Mouse (Mus musculus) E14TG2a.4 (cell line): ENCODE measurements around the gene Fbxo17.

Source experiments
- H3K27me3 ChIP-seq: 2 replicates; pipeline ENCODE4 v1.6.1; 2014; ENCODE audit warnings: low read length, control low read depth; ENCODE audit not compliant: insufficient read depth
- H3K36me3 ChIP-seq: 2 replicates; pipeline ENCODE4 v1.6.1; 2014; ENCODE audit warnings: low read length, control low read depth; ENCODE audit not compliant: insufficient read depth
- H3K4me1 ChIP-seq: replicated peaks from 2 replicates; pipeline ENCODE4 v1.6.1; 2014; ENCODE audit warnings: low read depth, low read length, control low read depth
- H3K4me3 ChIP-seq: replicated peaks from 2 replicates; pipeline ENCODE4 v1.5.1; 2014; ENCODE audit warnings: mild to moderate bottlenecking, low read length
- H3K9me3 ChIP-seq: 2 replicates; pipeline ENCODE4 v1.6.1; 2014; ENCODE audit warnings: low read length, control low read depth
- CTCF ChIP-seq: conservative IDR thresholded peaks from 2 replicates; pipeline ENCODE4 v1.5.1; 2014; ENCODE audit warnings: low read length
- NANOG ChIP-seq: IDR thresholded peaks from 2 replicates; pipeline ENCODE4 v1.6.1; 2014; ENCODE audit warnings: borderline replicate concordance, low read length, mixed read lengths
- POU5F1 ChIP-seq: IDR thresholded peaks from 2 replicates; pipeline ENCODE4 v1.6.1; 2014; ENCODE audit warnings: low read length, borderline replicate concordance

Fbxo17 gene

GRCm38 (mm10) chr7:28766910-28767309 is 50.3 kb downstream of the Fbxo17 start:
- peaks cover 17% of the 10 kb centered on the region for H3K36me3 ChIP-seq
- no peaks in the 10 kb centered on the region for H3K9me3 ChIP-seq
- TF ChIP-seq POU5F1 (no peak), CTCF (no peak), NANOG (no peak)
- H3K4me3 ChIP-seq = peak overlapping the region; percentile 92
- H3K27me3 ChIP-seq = 0 out of 2 replicates have a peak, but pooled peaks cover 2% of the 10 kb centered on the region
- H3K4me1 ChIP-seq = peaks cover 34% of the 10 kb centered on the region

- peaks cover 31% of the 10 kb centered on the region for H3K4me1 ChIP-seq
- peak within 1 kb of the TSS; percentile 92 for H3K4me3 ChIP-seq
- H3K27me3 ChIP-seq = 0 out of 2 replicates have a peak, but pooled peaks cover 2% of the 10 kb centered on the region
- H3K9me3 ChIP-seq = no peaks in the 10 kb centered on the region
- H3K36me3 ChIP-seq = peaks cover 10% of the 10 kb centered on the region
- TF ChIP-seq POU5F1 (no peak), NANOG (no peak), CTCF (no peak)
These were observed 50.9 kb downstream of the Fbxo17 start, which contains the start of gene Nfkbib for GRCm38 (mm10) chr7:28767462-28767965. Nfkbib (minus strand) TSS chr7:28767512.

- Histone ChIP-seq H3K9me3 (no peaks in the 10 kb centered on the region), H3K27me3 (0 out of 2 replicates have a peak, but pooled peaks cover 2% of the 10 kb centered on the region), H3K4me1 (peaks cover 35% of the 10 kb centered on the region), H3K36me3 (no peaks in the 10 kb centered on the region), H3K4me3 (no peak overlapping the region)
- TF ChIP-seq CTCF (no peak), POU5F1 (no peak), NANOG (no peak)
These were observed 52.9 kb downstream of the Fbxo17 start for GRCm38 (mm10) chr7:28769414-28769958.

GRCm38 (mm10) chr7:28770309-28770708 is 53.7 kb downstream of the Fbxo17 start:
- H3K27me3 ChIP-seq = 0 out of 2 replicates have a peak, but pooled peaks cover 2% of the 10 kb centered on the region
- TF ChIP-seq POU5F1 = no peak
- no peak for TF ChIP-seq NANOG
- TF ChIP-seq CTCF = no peak
- H3K4me3 ChIP-seq = no peak overlapping the region
- H3K4me1 ChIP-seq = peaks cover 27% of the 10 kb centered on the region
- no peaks in the 10 kb centered on the region for H3K36me3 ChIP-seq
- H3K9me3 ChIP-seq = no peaks in the 10 kb centered on the region

GRCm38 (mm10) chr7:28771867-28772266 is 55.3 kb downstream of the Fbxo17 start:
- H3K4me1 ChIP-seq = peaks cover 28% of the 10 kb centered on the region
- no peak overlapping the region for H3K4me3 ChIP-seq
- 0 out of 2 replicates have a peak, but pooled peaks cover 2% of the 10 kb centered on the region for H3K27me3 ChIP-seq
- H3K9me3 ChIP-seq = no peaks in the 10 kb centered on the region
- no peak for TF ChIP-seq NANOG
- no peak for TF ChIP-seq CTCF
- TF ChIP-seq POU5F1 = no peak
- H3K36me3 ChIP-seq = 0 out of 2 replicates have a peak, but pooled peaks cover under 1% of the 10 kb centered on the region

GRCm38 (mm10) chr7:28773163-28773562 is 56.6 kb downstream of the Fbxo17 start:
- Histone ChIP-seq H3K4me3 (no peak overlapping the region), H3K4me1 (peaks cover 25% of the 10 kb centered on the region), H3K36me3 (peaks cover 4% of the 10 kb centered on the region; the same call in 1 of the 2 replicates), H3K9me3 (no peaks in the 10 kb centered on the region), H3K27me3 (no peaks in the 10 kb centered on the region)
- no peak for TF ChIP-seq NANOG

GRCm38 (mm10) chr7:28774164-28774563 is 57.6 kb downstream of the Fbxo17 start:
- H3K4me3 ChIP-seq = no peak overlapping the region
- TF ChIP-seq NANOG (no peak), CTCF (no peak), POU5F1 (no peak)
- H3K27me3 ChIP-seq = no peaks in the 10 kb centered on the region
- H3K9me3 ChIP-seq = no peaks in the 10 kb centered on the region
- H3K4me1 ChIP-seq = peaks cover 32% of the 10 kb centered on the region
- peaks cover 4% of the 10 kb centered on the region; the same call in 1 of the 2 replicates for H3K36me3 ChIP-seq

GRCm38 (mm10) chr7:28775129-28775528 is 58.5 kb downstream of the Fbxo17 start:
- no peaks in the 10 kb centered on the region for H3K9me3 ChIP-seq
- no peaks in the 10 kb centered on the region for H3K27me3 ChIP-seq
- H3K4me3 ChIP-seq = no peak overlapping the region
- peaks cover 4% of the 10 kb centered on the region; the same call in 1 of the 2 replicates for H3K36me3 ChIP-seq
- no peak for TF ChIP-seq NANOG
- TF ChIP-seq CTCF = no peak
- TF ChIP-seq POU5F1 = no peak
- peaks cover 32% of the 10 kb centered on the region for H3K4me1 ChIP-seq

- H3K36me3 ChIP-seq = peaks cover 4% of the 10 kb centered on the region; the same call in 1 of the 2 replicates
- TF ChIP-seq CTCF (no peak), NANOG (no peak), POU5F1 (no peak)
- no peaks in the 10 kb centered on the region for H3K27me3 ChIP-seq
- 0 out of 2 replicates have a peak overlapping the region, but pooled peaks have one; percentile 20 for H3K4me3 ChIP-seq
- H3K4me1 ChIP-seq = peaks cover 45% of the 10 kb centered on the region
- no peaks in the 10 kb centered on the region for H3K9me3 ChIP-seq
These were observed 62.2 kb downstream of the Fbxo17 start for GRCm38 (mm10) chr7:28778825-28779224.
